Mouse (Mus musculus): ENCODE measurements around the gene Gm21985. TPM values are rescaled to one million over a fixed set of nuclear protein-coding genes. Genes with fewer than 3 reads are reported as not detected.

Gm21985 gene
- total RNA-seq, 2 experiments from 2014 or later: 0.17 to 1.3 TPM

DNA sequence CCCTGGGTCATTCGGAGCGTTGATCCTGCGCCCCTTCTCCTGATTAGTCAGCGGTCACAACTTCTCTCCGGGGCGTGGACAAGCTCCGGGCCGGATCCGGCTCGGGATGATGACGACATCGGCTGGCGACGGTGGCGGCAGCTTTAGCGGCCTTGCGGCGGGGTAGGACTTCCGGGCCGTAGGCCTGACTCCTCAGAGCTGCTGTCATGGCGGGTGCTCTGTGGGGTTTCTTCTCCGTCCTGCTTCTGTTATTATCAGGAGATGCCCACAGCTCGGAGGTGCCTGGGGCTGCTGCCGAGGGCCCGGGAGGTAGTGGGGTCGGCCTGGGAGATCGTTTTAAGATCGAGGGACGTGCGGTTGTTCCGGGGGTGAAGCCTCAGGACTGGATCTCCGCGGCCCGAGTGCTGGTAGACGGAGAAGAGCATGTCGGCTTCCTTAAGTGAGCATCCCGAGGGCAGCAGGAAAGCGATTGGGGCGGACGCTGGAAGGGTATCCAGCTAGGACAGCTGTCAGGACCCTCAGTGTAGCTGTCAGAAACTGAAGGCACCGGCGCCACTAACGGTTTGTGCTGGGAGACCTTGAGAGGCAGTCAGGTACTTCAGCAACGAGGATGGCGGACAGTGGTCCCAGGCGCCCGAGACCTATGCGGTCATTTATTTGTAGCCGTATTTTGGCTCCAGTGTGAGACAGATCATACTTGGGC, 188.9 kb downstream of the Gm21985 start, which contains the start of gene Emc7:
Gene Emc7 (plus strand): TSS at position 136 of the 703 bp plus-strand sequence.
- peak; percentile 98 for ATAC-seq (replicated peaks; ENCODE audit: poor library complexity)

Other genes with a start within 250 kb of the Gm21985 start
- not detected in 2 replicates for gene Olfr1311, start 241.9 kb upstream of the Gm21985 start, total RNA-seq (2015)
- gene Olfr1311, start 241.9 kb upstream of the Gm21985 start, total RNA-seq (2017): not detected in 2 replicates
- not detected in 2 replicates for gene Olfr1312, start 216.1 kb upstream of the Gm21985 start, total RNA-seq (2015)
- gene Olfr1312, start 216.1 kb upstream of the Gm21985 start, total RNA-seq (2017): not detected in 2 replicates
- not detected in 2 replicates for gene Olfr1313, start 188.5 kb upstream of the Gm21985 start, total RNA-seq (2015)
- gene Olfr1313, start 188.5 kb upstream of the Gm21985 start, total RNA-seq (2017): not detected in 2 replicates
- gene Olfr1314, start 169.5 kb upstream of the Gm21985 start, total RNA-seq (2015): not detected in 2 replicates
- gene Olfr1314, start 169.5 kb upstream of the Gm21985 start, total RNA-seq (2017): not detected in 2 replicates
- not detected in 2 replicates for gene Olfr1315-ps1, start 150.9 kb upstream of the Gm21985 start, total RNA-seq (2015)
- not detected in 2 replicates for gene Olfr1315-ps1, start 150.9 kb upstream of the Gm21985 start, total RNA-seq (2017)
- gene Olfr1316, start 131.3 kb upstream of the Gm21985 start, total RNA-seq (2015): not detected in 2 replicates
- gene Olfr1316, start 131.3 kb upstream of the Gm21985 start, total RNA-seq (2017): not detected in 2 replicates
- not detected in 2 replicates for gene Olfr1317, start 126.0 kb upstream of the Gm21985 start, total RNA-seq (2015)
- gene Olfr1317, start 126.0 kb upstream of the Gm21985 start, total RNA-seq (2017): not detected in 2 replicates
- not detected in 2 replicates for gene Olfr1318, start 112.1 kb upstream of the Gm21985 start, total RNA-seq (2015)
- gene Olfr1318, start 112.1 kb upstream of the Gm21985 start, total RNA-seq (2017): not detected in 2 replicates
- gene Lpcat4, start 26.8 kb upstream of the Gm21985 start, total RNA-seq (2015): 20.5 and 25.2 TPM in 2 replicates
- 7.8 and 8.5 TPM in 2 replicates for gene Lpcat4, start 26.8 kb upstream of the Gm21985 start, total RNA-seq (2017)
- gene Nutm1, start 7.0 kb upstream of the Gm21985 start, total RNA-seq (2015): not detected in 2 replicates
- gene Nutm1, start 7.0 kb upstream of the Gm21985 start, total RNA-seq (2017): not detected in 2 replicates
- gene Nop10, start 4.4 kb upstream of the Gm21985 start, total RNA-seq (2015): 153 and 154 TPM in 2 replicates
- 182 and 256 TPM in 2 replicates for gene Nop10, start 4.4 kb upstream of the Gm21985 start, total RNA-seq (2017)
- 55.6 and 71.4 TPM in 2 replicates for gene Slc12a6, start 489 bp upstream of the Gm21985 start, total RNA-seq (2015)
- 50.6 and 58.6 TPM in 2 replicates for gene Slc12a6, start 489 bp upstream of the Gm21985 start, total RNA-seq (2017)
- 97.1 and 106 TPM in 2 replicates for gene Emc4, start 101.7 kb downstream of the Gm21985 start, total RNA-seq (2015)
- gene Emc4, start 101.7 kb downstream of the Gm21985 start, total RNA-seq (2017): 73.0 and 77.6 TPM in 2 replicates
- gene Katnbl1, start 112.9 kb downstream of the Gm21985 start, total RNA-seq (2015): 20.3 and 24.7 TPM in 2 replicates
- 15.7 and 20.2 TPM in 2 replicates for gene Katnbl1, start 112.9 kb downstream of the Gm21985 start, total RNA-seq (2017)
- gene Emc7, start 188.7 kb downstream of the Gm21985 start, total RNA-seq (2015): 14.6 and 16.7 TPM in 2 replicates
- 9.0 and 10.5 TPM in 2 replicates for gene Emc7, start 188.7 kb downstream of the Gm21985 start, total RNA-seq (2017)
- gene Chrm5, start 214.5 kb downstream of the Gm21985 start, total RNA-seq (2015): not detected in 2 replicates
- gene Chrm5, start 214.5 kb downstream of the Gm21985 start, total RNA-seq (2017): not detected in 2 replicates
- 18.7 and 19.6 TPM in 2 replicates for gene Aven, start 226.7 kb downstream of the Gm21985 start, total RNA-seq (2015)
- gene Aven, start 226.7 kb downstream of the Gm21985 start, total RNA-seq (2017): 30.9 and 41.0 TPM in 2 replicates

Measured in megakaryocyte progenitor cell, adult 5-6 weeks (primary cell).